Mouse (Mus musculus) limb, embryonic 12.5 days (tissue): ENCODE measurements around the gene Gm10300. TPM values are rescaled to one million over a fixed set of nuclear protein-coding genes. Genes with fewer than 3 reads are reported as not detected.

Experiments
- ATAC-seq: fragments of 200-750 bp; cut with Nextera tagmentation; 2 replicates; pipeline ENCODE4 v1.8.0; 2017; ENCODE audit warnings: low read depth, moderate TSS enrichment; ENCODE audit not compliant: insufficient number of reproducible peaks, insufficient read depth, low FRiP score, low TSS enrichment
- H3K27ac ChIP-seq: fragments of 300-500 bp; sonication (generic); 2 replicates; pipeline ENCODE4 v1.5.1; 2016; ENCODE audit warnings: mild to moderate bottlenecking, moderate library complexity
- H3K27me3 ChIP-seq: fragments of 300-500 bp; sonication (generic); 2 replicates; pipeline ENCODE4 v1.6.1; 2016; ENCODE audit warnings: mild to moderate bottlenecking, moderate library complexity
- H3K36me3 ChIP-seq: fragments of 300-500 bp; sonication (generic); 2 replicates; pipeline ENCODE4 v1.6.1; 2016; ENCODE audit warnings: mild to moderate bottlenecking, moderate library complexity
- H3K4me1 ChIP-seq: fragments of 300-500 bp; sonication (generic); replicated peaks from 2 replicates; pipeline ENCODE4 v1.6.1; 2016
- H3K4me2 ChIP-seq: fragments of 300-500 bp; sonication (generic); 2 replicates; pipeline ENCODE4 v1.6.1; 2016; ENCODE audit warnings: mild to moderate bottlenecking, moderate library complexity
- H3K4me3 ChIP-seq: fragments of 300-500 bp; sonication (generic); replicated peaks from 2 replicates; pipeline ENCODE4 v1.5.1; 2016; ENCODE audit warnings: mild to moderate bottlenecking
- H3K9ac ChIP-seq: fragments of 300-500 bp; sonication (generic); replicated peaks from 2 replicates; pipeline ENCODE4 v1.6.1; 2016; ENCODE audit warnings: mild to moderate bottlenecking, moderate library complexity
- H3K9me3 ChIP-seq: fragments of 300-500 bp; sonication (generic); 2 replicates; pipeline ENCODE4 v1.6.1; 2016; ENCODE audit warnings: mild to moderate bottlenecking, moderate library complexity
- WGBS: fragments of 180-500 bp; shearing (Covaris S2); methylation state at CpG from one replicate; pipeline ENCODE4 v1.1.7; 2016; 5-methylcytosine and 5-hydroxymethylcytosine counted together
- polyA plus RNA-seq: library from polyadenylated mRNA; unstranded; fragments of >200 nt; fragmentation: Nextera tagmentation; extraction: Ambion mirVana; gene quantifications from 2 replicates; pipeline ENCODE4 v1.2.1, GENCODE M21; 2016

The Gm10300 gene
- polyA plus RNA-seq, 1 experiment from 2014 or later: 0.23 TPM

DNA sequence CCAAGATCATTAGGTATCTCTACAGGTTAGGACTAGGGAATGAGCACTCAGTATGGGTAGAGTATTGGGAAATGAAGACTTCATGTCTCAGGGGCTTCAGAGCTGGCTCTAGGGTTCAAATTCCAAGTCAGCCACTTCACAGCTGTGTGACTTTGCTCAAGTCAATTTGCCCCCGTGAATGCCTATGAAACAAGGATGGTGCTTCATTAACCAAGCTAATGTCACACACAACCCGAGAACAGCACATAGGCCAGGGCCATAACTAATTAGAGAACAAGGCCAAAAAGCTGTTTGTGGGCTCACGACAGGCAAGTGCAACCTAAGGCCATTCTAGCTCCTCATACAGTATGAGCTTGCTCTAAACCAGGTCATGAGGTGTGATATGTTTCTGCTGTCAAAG, 2.3 kb upstream of the Gm10300 start:
- no peak overlapping the region for H3K27ac ChIP-seq
- peaks cover 17% of the 10 kb centered on the region for H3K27me3 ChIP-seq
- no peak overlapping the region for H3K9ac ChIP-seq
- H3K4me3 ChIP-seq: no peak overlapping the region
- H3K36me3 ChIP-seq: no peaks in the 10 kb centered on the region
- H3K4me1 ChIP-seq: peaks cover 20% of the 10 kb centered on the region
- no peak for ATAC-seq
- no peaks in the 10 kb centered on the region for H3K9me3 ChIP-seq
- WGBS: 79% methylated on average over 3 of the region's 3 CpGs
- no peak overlapping the region for H3K4me2 ChIP-seq

- WGBS: 71% methylated on average over 6 of the region's 6 CpGs
- Histone ChIP-seq H3K4me2 (0 out of 2 replicates have a peak overlapping the region, but pooled peaks have one; percentile 96), H3K27me3 (peaks cover 21% of the 10 kb centered on the region), H3K36me3 (no peaks in the 10 kb centered on the region), H3K4me1 (peaks cover 20% of the 10 kb centered on the region), H3K27ac (no peak overlapping the region), H3K9me3 (no peaks in the 10 kb centered on the region), H3K9ac (no peak overlapping the region), H3K4me3 (peak overlapping the region; percentile 76)
- no peak for ATAC-seq
These were observed 1.6 kb upstream of the Gm10300 start for GRCm38 (mm10) chr4:132072946-132073345.

- whole genome bisulfite sequencing: 1% methylated on average over 47 of the region's 47 CpGs
- H3K9ac ChIP-seq: peak within 1 kb of the TSS; percentile 71
- H3K36me3 ChIP-seq: no peaks in the 10 kb centered on the region
- H3K27ac ChIP-seq: peak within 1 kb of the TSS; percentile 56; the same call in 1 of the 2 replicates
- peak within 1 kb of the TSS; percentile 96 for H3K4me2 ChIP-seq
- no peaks in the 10 kb centered on the region for H3K9me3 ChIP-seq
- peak within 1 kb of the TSS; percentile 76 for H3K4me3 ChIP-seq
- H3K4me1 ChIP-seq: peaks cover 23% of the 10 kb centered on the region
- H3K27me3 ChIP-seq: peaks cover 21% of the 10 kb centered on the region
- peak; percentile 94 for ATAC-seq
These were observed 654 bp downstream of the Gm10300 start, which contains the start of gene Epb41 for GRCm38 (mm10) chr4:132074933-132075769. Gene Epb41 (minus strand): TSS chr4:132075321.

- peak overlapping the region; percentile 96 for H3K4me2 ChIP-seq
- no peak for ATAC-seq
- WGBS: 56% methylated on average over 1 of the region's 1 CpGs
- H3K27ac ChIP-seq: no peak overlapping the region
- peaks cover 21% of the 10 kb centered on the region for H3K27me3 ChIP-seq
- H3K4me3 ChIP-seq: peak overlapping the region; percentile 76
- peaks cover 23% of the 10 kb centered on the region for H3K4me1 ChIP-seq
- no peak overlapping the region for H3K9ac ChIP-seq
- no peaks in the 10 kb centered on the region for H3K36me3 ChIP-seq
- no peaks in the 10 kb centered on the region for H3K9me3 ChIP-seq
These were observed 1.3 kb downstream of the Gm10300 start for GRCm38 (mm10) chr4:132075796-132076195.

- H3K4me3 ChIP-seq: no peak overlapping the region
These were observed 2.2 kb downstream of the Gm10300 start for GRCm38 (mm10) chr4:132076480-132077405.

DNA sequence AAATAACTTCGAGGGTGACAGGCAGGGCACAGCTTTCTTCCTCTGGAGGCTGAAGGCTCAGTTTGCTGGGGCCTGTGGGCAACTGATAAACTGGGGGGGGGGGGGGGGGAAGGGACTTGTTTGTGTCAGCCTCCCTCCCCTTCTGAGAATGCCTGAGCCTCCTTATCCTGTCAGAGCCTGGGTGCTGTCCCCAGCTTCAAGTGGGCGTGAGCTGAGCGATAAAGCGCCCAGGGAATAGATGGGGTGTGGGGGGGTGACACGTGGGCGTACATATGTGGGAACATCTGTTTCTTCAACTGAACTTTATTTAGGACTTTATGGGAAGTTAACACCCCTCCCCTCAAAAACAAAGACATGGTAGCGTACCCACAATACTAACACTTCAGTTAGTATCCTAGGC, 2.9 kb downstream of the Gm10300 start:
- Histone ChIP-seq H3K4me1 (peaks cover 23% of the 10 kb centered on the region), H3K27ac (no peak overlapping the region), H3K27me3 (peaks cover 21% of the 10 kb centered on the region), H3K4me3 (no peak overlapping the region), H3K9me3 (no peaks in the 10 kb centered on the region), H3K9ac (no peak overlapping the region), H3K4me2 (no peak overlapping the region), H3K36me3 (no peaks in the 10 kb centered on the region)
- no peak for ATAC-seq
- WGBS: 71% methylated on average over 7 of the region's 7 CpGs

More at GRCm38 (mm10) chr4:132076480-132077405, 2.2 kb downstream of the Gm10300 start:
- no peak for ATAC-seq
- H3K4me2 ChIP-seq: no peak overlapping the region
- H3K36me3 ChIP-seq: no peaks in the 10 kb centered on the region
- H3K27ac ChIP-seq: peak overlapping the region; percentile 41; the same call in 1 of the 2 replicates
- peaks cover 21% of the 10 kb centered on the region for H3K27me3 ChIP-seq
- no peak overlapping the region for H3K9ac ChIP-seq
- H3K4me1 ChIP-seq: peaks cover 23% of the 10 kb centered on the region
- WGBS: 29% methylated on average over 20 of the region's 20 CpGs
- H3K9me3 ChIP-seq: no peaks in the 10 kb centered on the region

DNA sequence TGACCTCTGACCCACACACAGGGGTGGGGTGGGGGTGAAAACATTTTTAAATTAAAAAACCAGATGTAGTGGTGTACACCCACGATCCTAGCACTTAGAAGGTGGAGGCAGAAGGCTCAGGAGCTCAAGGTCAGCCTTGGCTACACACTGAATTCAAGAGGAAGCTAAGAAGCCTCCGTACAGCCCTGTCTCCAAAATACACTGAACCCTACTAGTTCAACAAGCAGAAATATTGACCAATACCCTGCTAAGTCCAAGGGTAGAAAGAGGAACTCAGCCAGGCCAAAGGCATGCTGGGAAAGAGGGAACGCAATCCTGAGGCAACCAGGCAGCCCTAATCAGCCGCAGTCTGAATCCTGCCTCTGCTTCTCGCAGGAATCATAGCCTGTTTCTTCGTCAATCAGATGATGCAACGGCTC, 3.8 kb downstream of the Gm10300 start:
- Histone ChIP-seq H3K27ac (no peak overlapping the region), H3K4me1 (peaks cover 17% of the 10 kb centered on the region), H3K9me3 (no peaks in the 10 kb centered on the region), H3K9ac (no peak overlapping the region), H3K4me3 (no peak overlapping the region), H3K36me3 (no peaks in the 10 kb centered on the region), H3K4me2 (no peak overlapping the region), H3K27me3 (peaks cover 14% of the 10 kb centered on the region)
- no peak for ATAC-seq
- 57% methylated on average over 7 of the region's 7 CpGs for WGBS

DNA sequence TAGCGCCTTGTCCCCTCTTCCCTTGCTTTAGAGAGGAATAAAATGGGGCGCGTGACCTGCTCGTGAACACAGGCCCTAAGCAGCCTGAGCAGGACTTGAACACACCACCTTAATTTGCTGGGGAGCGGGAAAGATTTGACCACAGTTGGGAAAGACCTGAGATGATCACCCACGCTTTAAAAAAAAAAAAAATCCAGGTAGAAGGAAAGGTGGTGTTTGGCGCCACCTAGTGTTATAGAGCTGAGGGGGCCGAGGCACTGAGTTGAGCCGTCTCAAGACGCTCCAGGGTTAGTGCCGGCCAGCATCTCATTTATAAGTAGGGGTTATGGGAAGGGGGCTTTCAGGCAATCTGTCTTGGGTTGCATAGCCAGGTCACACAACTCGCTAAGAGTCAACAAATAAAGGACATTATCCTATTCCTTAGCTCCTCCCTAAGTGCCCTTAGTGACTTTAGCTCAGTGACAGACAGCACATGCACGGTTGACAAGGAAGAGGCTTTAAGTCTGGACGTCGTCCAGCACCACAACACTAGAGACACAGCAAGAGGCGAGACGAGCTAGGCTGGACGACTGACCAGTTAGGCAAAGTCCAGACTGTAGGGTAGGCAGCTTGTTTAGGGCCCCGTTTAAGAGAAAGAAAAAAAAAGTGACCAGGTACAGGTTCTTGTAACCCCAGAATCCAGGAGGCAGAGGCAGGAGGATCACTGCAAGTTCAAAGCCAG, 5.2 kb downstream of the Gm10300 start:
- no peak overlapping the region for H3K27ac ChIP-seq
- peaks cover 11% of the 10 kb centered on the region for H3K27me3 ChIP-seq
- WGBS: 16% methylated on average over 19 of the region's 19 CpGs
- no peak overlapping the region; the same call in 1 of the 2 replicates for H3K4me2 ChIP-seq
- no peak overlapping the region for H3K9ac ChIP-seq
- no peaks in the 10 kb centered on the region for H3K36me3 ChIP-seq
- no peaks in the 10 kb centered on the region for H3K9me3 ChIP-seq
- no peak for ATAC-seq
- H3K4me1 ChIP-seq: peaks cover 16% of the 10 kb centered on the region
- no peak overlapping the region for H3K4me3 ChIP-seq

DNA sequence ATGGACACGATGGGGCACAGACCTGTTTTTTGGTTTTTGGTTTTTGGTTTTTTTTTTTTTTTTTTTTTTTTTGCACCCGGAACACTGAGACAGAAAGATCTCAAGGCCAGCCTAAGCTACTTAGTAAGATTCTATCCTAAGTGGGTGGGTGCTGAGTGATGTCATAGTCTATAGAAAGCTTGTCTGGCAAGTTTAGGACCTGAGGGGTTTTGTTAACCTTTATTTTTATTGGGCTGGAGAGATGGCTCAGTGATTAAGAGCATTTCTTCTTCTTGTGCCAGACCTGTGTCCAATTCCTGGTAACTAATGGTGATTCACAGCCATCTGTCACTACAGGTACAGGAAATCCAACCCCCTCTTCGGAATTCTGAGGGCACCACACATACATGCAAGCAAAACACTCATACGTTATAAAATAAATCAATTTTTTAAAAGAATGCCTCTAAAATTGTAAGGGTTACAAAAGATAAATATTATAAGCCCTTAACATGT, 6.0 kb downstream of the Gm10300 start:
- no peaks in the 10 kb centered on the region for H3K36me3 ChIP-seq
- WGBS: 68% methylated on average over 4 of the region's 4 CpGs
- no peak overlapping the region for H3K4me2 ChIP-seq
- no peak for ATAC-seq
- no peak overlapping the region for H3K27ac ChIP-seq
- peaks cover 11% of the 10 kb centered on the region for H3K27me3 ChIP-seq
- H3K9me3 ChIP-seq: no peaks in the 10 kb centered on the region
- H3K9ac ChIP-seq: no peak overlapping the region
- H3K4me3 ChIP-seq: no peak overlapping the region
- H3K4me1 ChIP-seq: peaks cover 16% of the 10 kb centered on the region

- H3K27ac ChIP-seq: no peak overlapping the region
- no peaks in the 10 kb centered on the region for H3K9me3 ChIP-seq
- WGBS: 81% methylated on average over 7 of the region's 7 CpGs
- no peaks in the 10 kb centered on the region for H3K36me3 ChIP-seq
- no peak overlapping the region for H3K9ac ChIP-seq
- H3K4me3 ChIP-seq: no peak overlapping the region
- no peaks in the 10 kb centered on the region; the same call in 1 of the 2 replicates for H3K27me3 ChIP-seq
- no peak overlapping the region for H3K4me2 ChIP-seq
- H3K4me1 ChIP-seq: peaks cover 8% of the 10 kb centered on the region
- no peak for ATAC-seq
These were observed 10.6 kb downstream of the Gm10300 start for GRCm38 (mm10) chr4:132085114-132085513.
